Mouse (Mus musculus): ENCODE measurements around the gene Ttc13. TPM values are rescaled to one million over a fixed set of nuclear protein-coding genes. Genes with fewer than 3 reads are reported as not detected.

Gene Ttc13
- polyA plus RNA-seq, 1 experiment from 2014 or later = 62.7 TPM

DNA sequence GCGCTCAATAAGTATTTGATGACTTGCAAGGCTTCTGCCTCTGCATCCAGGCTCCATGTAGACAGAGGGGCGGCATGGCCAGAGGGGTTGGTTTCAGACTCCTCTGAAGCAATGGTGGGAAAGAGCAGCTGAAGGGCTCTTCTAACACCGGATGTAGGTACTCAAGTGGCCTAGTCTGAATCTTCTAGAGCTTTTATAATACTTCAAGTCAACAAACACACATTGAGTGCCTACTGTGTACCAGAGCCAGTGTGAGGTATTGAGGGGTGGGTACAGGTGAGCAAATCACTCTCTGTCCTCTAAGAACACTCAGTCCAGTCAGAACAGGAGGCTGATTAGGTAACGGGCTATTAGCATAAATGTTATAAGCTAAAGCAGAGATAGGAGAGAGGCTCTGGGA, 30.1 kb downstream of the Ttc13 start:
- H3K4me2 ChIP-seq = no peak overlapping the region
- no peak for DNase-seq (ENCODE audit: low spot score, missing footprints)
- H3K27ac ChIP-seq (ENCODE audit: low read depth, low read length) = no peak overlapping the region
- no peak for ATAC-seq (ENCODE audit: low FRiP score)
- no peaks in the 10 kb centered on the region for H3K27me3 ChIP-seq (ENCODE audit: control insufficient read depth, insufficient read depth, low read length)
- H3K4me3 ChIP-seq (ENCODE audit: low read depth, low read length) = no peak overlapping the region
- no peak overlapping the region for H3K9ac ChIP-seq (ENCODE audit: low read length)
- no peaks in the 10 kb centered on the region; the same call in 1 of the 2 replicates for H3K36me3 ChIP-seq (ENCODE audit: control insufficient read depth, insufficient read depth, low read length)
- H3K9me3 ChIP-seq (ENCODE audit: control insufficient read depth, low read length) = no peaks in the 10 kb centered on the region
- 93% methylated on average over 4 of the region's 4 CpGs for WGBS
- H3K4me1 ChIP-seq (ENCODE audit: control insufficient read depth, insufficient read depth, low read length) = no peaks in the 10 kb centered on the region

DNA sequence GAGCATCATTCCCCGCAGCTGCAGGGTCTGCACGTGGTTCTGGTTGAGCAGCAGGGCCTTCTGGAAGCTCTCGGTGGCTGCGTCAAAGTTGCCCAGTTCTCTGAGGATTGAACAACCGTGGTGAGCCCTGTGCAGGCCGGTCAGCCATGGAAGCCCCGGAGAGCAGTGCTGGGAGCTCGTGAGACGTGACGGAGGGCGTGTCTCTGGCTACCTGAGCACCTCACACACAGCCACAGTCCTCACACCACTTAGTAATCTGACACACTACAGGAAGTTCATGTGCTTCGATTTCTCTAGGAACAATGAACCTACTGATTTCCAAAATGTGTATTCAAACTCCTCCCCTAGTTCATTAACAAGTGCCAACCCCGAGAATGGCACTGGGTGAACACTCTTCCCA, 32.9 kb downstream of the Ttc13 start:
- H3K27me3 ChIP-seq (ENCODE audit: control insufficient read depth, insufficient read depth, low read length) = no peaks in the 10 kb centered on the region
- no peak overlapping the region for H3K27ac ChIP-seq (ENCODE audit: low read depth, low read length)
- 87% methylated on average over 13 of the region's 13 CpGs for WGBS
- H3K9me3 ChIP-seq (ENCODE audit: control insufficient read depth, low read length) = no peaks in the 10 kb centered on the region
- H3K9ac ChIP-seq (ENCODE audit: low read length) = no peak overlapping the region
- H3K4me2 ChIP-seq = no peak overlapping the region
- H3K4me1 ChIP-seq (ENCODE audit: control insufficient read depth, insufficient read depth, low read length) = no peaks in the 10 kb centered on the region
- H3K36me3 ChIP-seq (ENCODE audit: control insufficient read depth, insufficient read depth, low read length) = peaks cover under 1% of the 10 kb centered on the region; the same call in 1 of the 2 replicates
- no peak overlapping the region for H3K4me3 ChIP-seq (ENCODE audit: low read depth, low read length)
- ATAC-seq (ENCODE audit: low FRiP score) (no peak), DNase-seq (ENCODE audit: low spot score, missing footprints) (no peak)

DNA sequence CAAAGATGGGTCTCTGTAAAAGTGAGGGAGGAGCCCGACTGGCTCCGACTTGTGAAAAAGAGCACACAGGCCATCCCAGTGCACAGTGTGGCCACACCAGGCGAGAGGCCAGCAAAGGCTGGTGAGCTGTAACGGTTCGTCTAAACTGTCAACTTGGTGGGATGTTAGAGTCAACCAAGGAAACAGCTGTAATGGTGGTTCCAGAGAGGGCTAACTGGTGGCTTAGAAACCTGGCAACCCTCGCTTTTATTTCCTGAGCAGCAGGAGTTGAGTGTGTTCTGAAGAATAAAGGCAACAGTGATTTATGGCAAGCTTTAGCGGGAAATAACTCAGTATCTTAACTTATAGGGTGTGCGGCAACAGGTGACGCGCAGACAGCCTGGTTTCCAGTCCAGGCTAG, 39.6 kb downstream of the Ttc13 start:
- DNase-seq (ENCODE audit: low spot score, missing footprints) (no peak), ATAC-seq (ENCODE audit: low FRiP score) (no peak)
- 70% methylated on average over 10 of the region's 10 CpGs for WGBS
- Histone ChIP-seq H3K9ac (ENCODE audit: low read length) (no peak overlapping the region), H3K9me3 (ENCODE audit: control insufficient read depth, low read length) (no peaks in the 10 kb centered on the region), H3K4me1 (ENCODE audit: control insufficient read depth, insufficient read depth, low read length) (peaks cover 2% of the 10 kb centered on the region; the same call in 1 of the 2 replicates), H3K4me3 (ENCODE audit: low read depth, low read length) (no peak overlapping the region), H3K27ac (ENCODE audit: low read depth, low read length) (no peak overlapping the region), H3K36me3 (ENCODE audit: control insufficient read depth, insufficient read depth, low read length) (peaks cover 19% of the 10 kb centered on the region; the same call in 1 of the 2 replicates), H3K4me2 (no peak overlapping the region), H3K27me3 (ENCODE audit: control insufficient read depth, insufficient read depth, low read length) (no peaks in the 10 kb centered on the region)

DNA sequence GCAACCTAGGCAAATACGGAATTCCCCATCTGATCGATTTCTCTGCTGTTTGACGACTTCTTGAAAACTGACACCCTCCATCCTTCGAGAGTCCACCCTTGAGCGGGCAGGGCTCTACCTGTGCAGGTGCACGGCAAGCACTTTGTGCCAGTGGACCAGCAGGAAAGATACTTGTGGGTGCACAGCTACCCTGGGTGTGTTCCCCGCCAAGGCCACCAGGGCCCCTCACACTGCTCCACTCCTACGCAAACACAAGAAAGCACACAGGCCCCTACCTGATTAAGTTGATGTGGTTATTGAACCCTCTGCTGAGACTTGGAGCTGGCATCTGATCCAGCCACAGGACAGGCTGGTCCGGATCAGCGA, 40.0 kb downstream of the Ttc13 start:
- peaks cover 19% of the 10 kb centered on the region; the same call in 1 of the 2 replicates for H3K36me3 ChIP-seq (ENCODE audit: control insufficient read depth, insufficient read depth, low read length)
- DNase-seq (ENCODE audit: low spot score, missing footprints) (no peak), ATAC-seq (ENCODE audit: low FRiP score) (no peak)
- 48% methylated on average over 10 of the region's 10 CpGs for WGBS
- H3K9ac ChIP-seq (ENCODE audit: low read length) = no peak overlapping the region
- no peaks in the 10 kb centered on the region for H3K27me3 ChIP-seq (ENCODE audit: control insufficient read depth, insufficient read depth, low read length)
- H3K4me1 ChIP-seq (ENCODE audit: control insufficient read depth, insufficient read depth, low read length) = peaks cover 2% of the 10 kb centered on the region; the same call in 1 of the 2 replicates
- no peak overlapping the region for H3K27ac ChIP-seq (ENCODE audit: low read depth, low read length)
- no peak overlapping the region for H3K4me3 ChIP-seq (ENCODE audit: low read depth, low read length)
- H3K4me2 ChIP-seq = no peak overlapping the region
- H3K9me3 ChIP-seq (ENCODE audit: control insufficient read depth, low read length) = no peaks in the 10 kb centered on the region

DNA sequence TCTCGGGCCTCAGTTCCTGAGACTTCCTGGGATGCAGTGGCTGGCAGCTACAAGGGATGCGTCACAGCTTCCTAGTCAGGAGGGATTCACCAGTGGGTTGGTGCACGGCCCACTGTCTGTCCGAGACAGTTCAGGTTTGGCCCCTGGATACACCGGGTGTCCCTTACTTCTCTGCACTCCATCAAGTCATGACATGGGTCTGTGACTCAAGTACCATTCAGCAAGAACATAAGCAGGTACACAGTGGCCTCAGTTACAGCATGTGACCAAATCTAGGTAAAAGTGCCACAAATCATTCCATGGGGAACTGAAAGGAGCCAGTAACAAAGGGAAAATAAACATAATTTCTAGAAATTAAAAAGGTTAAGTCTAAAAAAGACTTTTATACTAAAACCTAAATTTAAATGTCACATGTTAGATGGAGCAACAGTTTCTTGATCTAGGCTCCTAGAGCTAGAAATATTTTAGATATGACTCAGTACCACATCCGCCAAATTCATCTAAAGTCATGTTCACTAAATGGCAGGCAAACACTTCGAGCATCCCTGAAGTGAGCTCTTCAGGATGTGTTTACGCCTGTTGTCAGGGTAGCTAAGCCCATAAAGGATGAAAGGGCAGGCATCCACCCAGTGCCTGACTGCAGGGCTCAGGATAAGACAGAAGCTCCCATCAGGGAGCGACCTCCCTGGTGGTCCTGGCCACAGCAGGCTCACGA, 40.5 kb downstream of the Ttc13 start:
- Histone ChIP-seq H3K27ac (ENCODE audit: low read depth, low read length) (no peak overlapping the region), H3K36me3 (ENCODE audit: control insufficient read depth, insufficient read depth, low read length) (peaks cover 19% of the 10 kb centered on the region; the same call in 1 of the 2 replicates), H3K4me2 (no peak overlapping the region), H3K9ac (ENCODE audit: low read length) (no peak overlapping the region), H3K27me3 (ENCODE audit: control insufficient read depth, insufficient read depth, low read length) (no peaks in the 10 kb centered on the region), H3K4me3 (ENCODE audit: low read depth, low read length) (no peak overlapping the region), H3K4me1 (ENCODE audit: control insufficient read depth, insufficient read depth, low read length) (peaks cover 2% of the 10 kb centered on the region; the same call in 1 of the 2 replicates), H3K9me3 (ENCODE audit: control insufficient read depth, low read length) (no peaks in the 10 kb centered on the region)
- DNase-seq (ENCODE audit: low spot score, missing footprints) = no peak
- no peak for ATAC-seq (ENCODE audit: low FRiP score)
- WGBS = 57% methylated on average over 10 of the region's 10 CpGs

DNA sequence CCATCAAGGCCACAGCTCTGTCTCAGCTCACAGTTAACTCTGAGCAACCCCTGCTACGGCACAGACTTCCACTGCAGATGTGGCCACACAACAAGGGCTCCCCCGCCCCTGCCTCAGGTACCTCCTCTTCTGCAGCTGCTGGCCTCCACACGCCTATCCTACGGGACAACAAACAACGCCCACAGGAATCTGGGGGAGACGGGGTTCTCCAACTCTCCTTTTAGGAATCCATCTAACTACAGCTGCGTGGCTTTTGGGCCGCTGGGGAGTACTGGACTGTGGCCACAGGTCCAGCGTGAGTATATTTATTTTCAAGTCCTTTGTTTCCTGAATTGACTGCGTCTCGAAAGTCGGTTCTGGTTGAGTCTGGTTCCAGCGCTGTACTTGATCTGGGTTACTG, 43.5 kb downstream of the Ttc13 start:
- Histone ChIP-seq H3K36me3 (ENCODE audit: control insufficient read depth, insufficient read depth, low read length) (peaks cover 19% of the 10 kb centered on the region), H3K27ac (ENCODE audit: low read depth, low read length) (no peak overlapping the region), H3K4me3 (ENCODE audit: low read depth, low read length) (no peak overlapping the region), H3K9me3 (ENCODE audit: control insufficient read depth, low read length) (no peaks in the 10 kb centered on the region), H3K27me3 (ENCODE audit: control insufficient read depth, insufficient read depth, low read length) (no peaks in the 10 kb centered on the region), H3K9ac (ENCODE audit: low read length) (no peak overlapping the region), H3K4me2 (no peak overlapping the region), H3K4me1 (ENCODE audit: control insufficient read depth, insufficient read depth, low read length) (peaks cover 2% of the 10 kb centered on the region; the same call in 1 of the 2 replicates)
- DNase-seq (ENCODE audit: low spot score, missing footprints) (no peak), ATAC-seq (ENCODE audit: low FRiP score) (no peak)
- WGBS = 93% methylated on average over 13 of the region's 13 CpGs

DNA sequence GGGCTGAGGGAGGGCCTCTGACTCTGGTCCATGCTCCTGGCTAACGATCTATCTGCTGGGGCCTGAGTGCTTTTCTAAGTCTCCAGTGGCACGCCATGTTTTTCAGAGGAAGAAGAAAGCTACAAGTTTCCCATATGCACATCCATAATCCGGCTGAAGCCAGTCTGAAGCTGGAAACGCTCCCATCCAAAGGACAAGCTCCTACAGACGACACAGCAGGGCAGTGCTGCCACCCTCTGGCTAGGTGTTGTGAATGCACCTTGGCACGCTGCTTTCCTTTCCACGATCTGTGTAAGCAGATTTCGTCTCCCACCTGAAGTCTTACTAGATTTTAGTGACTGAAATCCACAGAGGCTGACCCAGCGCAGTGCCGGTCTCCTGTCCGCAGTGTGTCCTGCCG, 44.3 kb downstream of the Ttc13 start:
- ATAC-seq (ENCODE audit: low FRiP score) (0 out of 2 replicates have a peak, but pooled peaks have one; percentile 30), DNase-seq (ENCODE audit: low spot score, missing footprints) (peak; percentile 93)
- Histone ChIP-seq H3K4me3 (ENCODE audit: low read depth, low read length) (no peak overlapping the region), H3K36me3 (ENCODE audit: control insufficient read depth, insufficient read depth, low read length) (peaks cover 14% of the 10 kb centered on the region), H3K9ac (ENCODE audit: low read length) (no peak overlapping the region), H3K4me1 (ENCODE audit: control insufficient read depth, insufficient read depth, low read length) (peaks cover 2% of the 10 kb centered on the region; the same call in 1 of the 2 replicates), H3K27me3 (ENCODE audit: control insufficient read depth, insufficient read depth, low read length) (no peaks in the 10 kb centered on the region), H3K27ac (ENCODE audit: low read depth, low read length) (no peak overlapping the region), H3K9me3 (ENCODE audit: control insufficient read depth, low read length) (no peaks in the 10 kb centered on the region), H3K4me2 (no peak overlapping the region)
- 56% methylated on average over 12 of the region's 12 CpGs for WGBS

DNA sequence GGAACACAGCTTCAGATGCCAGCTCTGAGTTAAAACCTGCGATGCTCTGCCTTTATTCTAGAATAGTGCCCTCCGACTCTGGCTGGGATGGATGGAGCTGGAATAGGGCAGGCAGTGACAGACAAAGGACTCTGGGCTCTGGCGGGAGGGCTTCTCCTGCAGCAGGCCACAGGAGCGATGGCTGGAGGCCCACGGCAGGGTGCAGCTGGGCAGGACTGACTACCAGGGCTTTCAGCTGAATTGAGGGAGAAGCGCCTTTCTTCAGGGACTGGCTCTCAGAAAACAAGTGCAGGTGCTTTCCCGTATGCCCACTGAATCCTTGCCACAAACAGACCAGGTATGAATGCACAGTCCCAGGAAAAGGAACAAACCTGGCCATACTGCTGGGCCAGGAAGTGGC, 44.7 kb downstream of the Ttc13 start:
- peaks cover 2% of the 10 kb centered on the region; the same call in 1 of the 2 replicates for H3K4me1 ChIP-seq (ENCODE audit: control insufficient read depth, insufficient read depth, low read length)
- no peak overlapping the region for H3K27ac ChIP-seq (ENCODE audit: low read depth, low read length)
- no peaks in the 10 kb centered on the region for H3K9me3 ChIP-seq (ENCODE audit: control insufficient read depth, low read length)
- 81% methylated on average over 7 of the region's 7 CpGs for WGBS
- H3K27me3 ChIP-seq (ENCODE audit: control insufficient read depth, insufficient read depth, low read length) = no peaks in the 10 kb centered on the region
- DNase-seq (ENCODE audit: low spot score, missing footprints) (no peak), ATAC-seq (ENCODE audit: low FRiP score) (no peak)
- peaks cover 14% of the 10 kb centered on the region for H3K36me3 ChIP-seq (ENCODE audit: control insufficient read depth, insufficient read depth, low read length)
- no peak overlapping the region for H3K9ac ChIP-seq (ENCODE audit: low read length)
- H3K4me2 ChIP-seq = no peak overlapping the region
- no peak overlapping the region for H3K4me3 ChIP-seq (ENCODE audit: low read depth, low read length)

DNA sequence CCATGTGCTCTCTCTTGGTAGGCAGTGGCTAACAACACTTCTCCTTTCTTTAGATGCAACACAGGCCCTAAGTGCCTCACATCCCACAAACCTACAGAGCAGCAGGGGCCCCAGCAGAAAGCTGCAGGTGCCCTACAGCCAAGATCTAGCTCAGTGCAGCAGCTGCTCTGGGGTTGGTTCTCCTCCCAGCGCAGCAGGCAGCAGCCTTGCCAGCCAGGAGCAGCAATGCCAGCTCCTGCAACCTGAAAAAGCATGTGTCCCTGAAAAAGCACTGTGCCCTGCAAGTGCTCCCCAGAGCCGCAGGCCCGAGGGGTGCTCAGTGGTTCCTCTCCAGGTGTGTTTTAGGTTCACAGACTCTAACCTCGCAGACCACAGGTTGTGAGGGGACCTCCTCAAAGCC, 45.1 kb downstream of the Ttc13 start:
- no peak overlapping the region for H3K4me2 ChIP-seq
- DNase-seq (ENCODE audit: low spot score, missing footprints) (no peak), ATAC-seq (ENCODE audit: low FRiP score) (no peak)
- peaks cover 11% of the 10 kb centered on the region for H3K36me3 ChIP-seq (ENCODE audit: control insufficient read depth, insufficient read depth, low read length)
- no peak overlapping the region for H3K27ac ChIP-seq (ENCODE audit: low read depth, low read length)
- 96% methylated on average over 4 of the region's 4 CpGs for WGBS
- H3K27me3 ChIP-seq (ENCODE audit: control insufficient read depth, insufficient read depth, low read length) = no peaks in the 10 kb centered on the region
- no peak overlapping the region for H3K4me3 ChIP-seq (ENCODE audit: low read depth, low read length)
- H3K9ac ChIP-seq (ENCODE audit: low read length) = no peak overlapping the region
- H3K4me1 ChIP-seq (ENCODE audit: control insufficient read depth, insufficient read depth, low read length) = peaks cover under 1% of the 10 kb centered on the region; the same call in 1 of the 2 replicates
- no peaks in the 10 kb centered on the region for H3K9me3 ChIP-seq (ENCODE audit: control insufficient read depth, low read length)
